Mouse (Mus musculus): ENCODE results near the gene Zfp811. TPM values are rescaled to one million over a fixed set of nuclear protein-coding genes. Genes with fewer than 3 reads are reported as not detected.

Gene Zfp811
- total RNA-seq, 2 experiments from 2014 or later = 1.3 TPM; not detected in 1

DNA sequence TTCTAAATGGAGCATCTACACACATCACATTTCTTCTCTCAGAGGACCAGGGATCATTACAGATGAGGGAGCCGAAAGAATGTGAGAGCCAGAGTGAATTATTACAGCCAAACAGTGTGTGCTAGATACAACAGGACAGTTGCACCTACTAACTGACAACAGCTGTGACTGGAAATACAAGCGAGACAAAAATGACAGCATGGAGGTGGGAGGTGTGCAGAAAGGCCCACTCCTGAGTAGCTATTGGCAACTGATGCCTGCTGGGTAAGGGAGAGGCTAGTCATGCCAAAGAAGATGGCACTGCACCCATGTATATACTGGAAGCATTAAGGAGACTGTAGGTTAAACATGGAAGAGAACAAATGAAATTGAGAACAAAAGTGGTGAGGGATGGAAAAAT, 43.3 kb downstream of the Zfp811 start:
- no peak for ATAC-seq (replicated peaks; ENCODE audit: low FRiP score, poor library complexity, severe bottlenecking)

DNA sequence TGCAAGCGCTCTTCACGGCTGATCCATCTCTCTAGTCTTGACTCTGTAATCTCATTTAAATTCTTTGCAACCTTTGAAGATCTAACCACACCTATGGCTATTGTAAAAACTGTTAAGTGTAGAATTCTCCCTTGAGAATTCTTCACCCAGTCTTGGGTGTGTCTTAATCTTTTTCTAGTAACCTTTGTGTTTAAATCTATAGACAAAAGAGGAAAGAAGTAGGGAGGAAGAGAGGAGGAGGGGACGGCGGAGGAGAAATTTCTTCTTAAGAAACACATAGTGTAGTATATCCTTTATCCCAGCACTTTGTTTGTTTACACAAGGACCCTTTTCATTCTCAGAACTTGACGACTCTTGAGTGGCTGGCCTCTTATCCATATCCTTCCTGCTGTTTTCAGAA, 52.4 kb downstream of the Zfp811 start:
- ATAC-seq (replicated peaks; ENCODE audit: low FRiP score, poor library complexity, severe bottlenecking) = no peak

DNA sequence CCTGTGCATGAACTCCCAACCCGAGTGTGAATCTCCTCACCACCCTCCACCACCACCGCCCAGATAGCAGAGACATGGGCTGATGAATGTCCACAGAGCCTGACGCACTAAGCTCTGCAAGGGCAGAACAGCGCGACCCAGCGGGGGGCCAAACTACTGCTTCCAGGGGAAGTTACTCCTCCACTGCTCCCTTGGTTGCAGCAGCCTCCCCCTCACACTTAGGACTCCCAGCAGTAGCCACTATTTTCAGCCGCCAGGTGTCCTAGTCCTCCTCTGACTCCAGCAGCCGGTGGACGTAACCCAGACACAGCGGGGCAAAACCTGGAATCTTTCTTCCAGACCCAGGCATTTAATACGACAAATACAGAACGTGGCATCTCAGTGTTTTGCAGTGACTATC, 56.1 kb downstream of the Zfp811 start:
- ATAC-seq (replicated peaks; ENCODE audit: low FRiP score, poor library complexity, severe bottlenecking) = no peak

DNA sequence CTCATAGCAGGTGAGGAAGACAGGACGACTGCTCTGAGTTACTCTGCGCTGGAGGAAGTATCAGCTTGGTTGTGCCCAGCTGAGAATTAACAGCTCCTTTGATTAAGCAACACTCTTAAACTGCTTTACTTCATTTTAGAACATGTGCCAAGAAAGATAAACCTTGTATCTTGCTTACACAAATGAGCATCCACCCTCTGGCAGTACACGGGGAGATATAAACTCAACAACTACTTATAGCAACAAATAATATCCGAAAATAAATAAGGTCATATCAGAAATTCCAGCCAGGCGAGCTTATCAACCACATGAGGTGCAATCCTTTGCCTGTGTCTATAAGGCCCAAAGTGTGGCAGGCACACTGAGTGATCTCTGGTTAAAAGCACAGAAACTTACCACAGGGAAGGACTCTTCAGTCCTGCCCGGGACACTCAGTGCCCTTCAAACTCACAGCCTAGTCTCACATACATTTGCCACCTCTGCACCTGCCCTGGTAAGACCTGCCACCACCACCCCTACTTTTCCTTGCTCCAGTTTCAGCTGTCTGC, 56.8 kb downstream of the Zfp811 start:
- ATAC-seq (replicated peaks; ENCODE audit: low FRiP score, poor library complexity, severe bottlenecking) = no peak

DNA sequence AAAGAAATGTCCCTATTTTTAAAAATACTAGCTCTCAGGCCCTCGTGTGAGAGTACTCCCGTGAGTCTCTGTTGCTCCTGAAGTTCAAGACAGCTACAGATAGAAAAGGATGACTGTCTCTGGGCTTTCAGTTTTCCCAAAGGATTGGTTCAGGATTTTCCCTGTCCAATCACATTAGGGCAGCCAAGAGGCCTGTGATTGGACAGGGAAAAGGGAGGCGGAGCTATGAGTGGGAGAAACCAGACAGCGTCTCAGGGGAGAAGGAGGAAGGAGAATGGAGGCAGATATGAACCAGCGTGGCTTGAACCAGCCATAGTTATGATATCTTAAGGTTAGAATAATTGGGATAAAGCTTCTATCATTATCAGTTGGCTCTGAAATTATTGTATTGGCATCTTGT, 59.1 kb downstream of the Zfp811 start:
- no peak for ATAC-seq (replicated peaks; ENCODE audit: low FRiP score, poor library complexity, severe bottlenecking)

Other genes starting within 250 kb of the Zfp811 start
- gene Cyp4f37, start 188.6 kb downstream of the Zfp811 start, total RNA-seq (2015; ENCODE audit: low replicate concordance) = not detected in 2 replicates
- gene Cyp4f37, start 188.6 kb downstream of the Zfp811 start, total RNA-seq (2017; ENCODE audit: low replicate concordance) = not detected in 2 replicates
- not detected in 2 replicates for gene Cyp4f40, start 151.0 kb downstream of the Zfp811 start, total RNA-seq (2015; ENCODE audit: low replicate concordance)
- not detected in 2 replicates for gene Cyp4f40, start 151.0 kb downstream of the Zfp811 start, total RNA-seq (2017; ENCODE audit: low replicate concordance)
- gene Cyp4f15, start 124.3 kb downstream of the Zfp811 start, total RNA-seq (2015; ENCODE audit: low replicate concordance) = not detected in 2 replicates
- gene Cyp4f15, start 124.3 kb downstream of the Zfp811 start, total RNA-seq (2017; ENCODE audit: low replicate concordance) = not detected in 2 replicates
- 67.1 and 71.0 TPM in 2 replicates for gene Zfp871, start 21.6 kb downstream of the Zfp811 start, total RNA-seq (2015; ENCODE audit: low replicate concordance)
- gene Zfp871, start 21.6 kb downstream of the Zfp811 start, total RNA-seq (2017; ENCODE audit: low replicate concordance) = 39.3 and 51.0 TPM in 2 replicates
- gene Zfp799, start 20.3 kb upstream of the Zfp811 start, total RNA-seq (2015; ENCODE audit: low replicate concordance) = 0.42 and 1.1 TPM in 2 replicates
- gene Zfp799, start 20.3 kb upstream of the Zfp811 start, total RNA-seq (2017; ENCODE audit: low replicate concordance) = 0.45 and 1.4 TPM in 2 replicates
- gene Zfp870, start 81.7 kb upstream of the Zfp811 start, total RNA-seq (2015; ENCODE audit: low replicate concordance) = 0.84 and 1.1 TPM in 2 replicates
- gene Zfp870, start 81.7 kb upstream of the Zfp811 start, total RNA-seq (2017; ENCODE audit: low replicate concordance) = 0.64 and 0.83 TPM in 2 replicates
- not detected in 2 replicates for gene Cyp4f14, start 107.4 kb upstream of the Zfp811 start, total RNA-seq (2015; ENCODE audit: low replicate concordance)
- gene Cyp4f14, start 107.4 kb upstream of the Zfp811 start, total RNA-seq (2017; ENCODE audit: low replicate concordance) = not detected in 2 replicates
- 3.6 and 14.7 TPM in 2 replicates for gene Cyp4f13, start 137.5 kb upstream of the Zfp811 start, total RNA-seq (2015; ENCODE audit: low replicate concordance)
- gene Cyp4f13, start 137.5 kb upstream of the Zfp811 start, total RNA-seq (2017; ENCODE audit: low replicate concordance) = 2.6 and 4.1 TPM in 2 replicates
- gene Zfp472, start 155.9 kb upstream of the Zfp811 start, total RNA-seq (2015; ENCODE audit: low replicate concordance) = 5.9 and 13.3 TPM in 2 replicates
- 6.5 and 12.2 TPM in 2 replicates for gene Zfp472, start 155.9 kb upstream of the Zfp811 start, total RNA-seq (2017; ENCODE audit: low replicate concordance)
- 0.72 and 6.3 TPM in 2 replicates for gene Zfp952, start 183.2 kb upstream of the Zfp811 start, total RNA-seq (2015; ENCODE audit: low replicate concordance)
- 2.1 and 2.3 TPM in 2 replicates for gene Zfp952, start 183.2 kb upstream of the Zfp811 start, total RNA-seq (2017; ENCODE audit: low replicate concordance)
- 0.36 and 2.1 TPM in 2 replicates for gene Zfp763, start 223.5 kb upstream of the Zfp811 start, total RNA-seq (2015; ENCODE audit: low replicate concordance)
- gene Zfp763, start 223.5 kb upstream of the Zfp811 start, total RNA-seq (2017; ENCODE audit: low replicate concordance) = 2.8 and 3.3 TPM in 2 replicates